Mouse (Mus musculus) CH12.LX (cell line): ENCODE measurements at regions not wholly inside any gene's neighbourhood (a gene's known extent, or its start where the extent isn't known, plus 50 kb on each side); places are given as distances from the start of the nearest gene placed in this dataset.

ENCODE experiments used
- DNase-seq: peaks from one replicate; pipeline ENCODE4 v3.0.0-alpha.2; 2013; ENCODE audit errors: extremely low read depth
- H3K27ac ChIP-seq: 2 replicates; pipeline ENCODE4 v1.5.1; 2012; ENCODE audit warnings: low read depth, mild to moderate bottlenecking, control low read depth, moderate library complexity; ENCODE audit not compliant: insufficient read depth
- H3K27me3 ChIP-seq: replicated peaks from 2 replicates; pipeline ENCODE3; 2012; ENCODE audit warnings: inconsistent platforms
- H3K36me3 ChIP-seq, 2 experiments: replicated peaks in 1 of 2; 2 replicates each; pipeline versions ENCODE3 to v1.6.1; 2012; ENCODE audit warnings: inconsistent platforms in 1 of 2, low read length in 1 of 2, mild to moderate bottlenecking in 1 of 2, mixed read lengths in 1 of 2, moderate library complexity in 1 of 2; ENCODE audit not compliant: control insufficient read depth in 1 of 2, insufficient read depth in 1 of 2
- H3K4me1 ChIP-seq, 2 experiments: 2 replicates each; pipeline ENCODE4 v1.6.1; 2012; ENCODE audit warnings: inconsistent platforms in 1 of 2, moderate library complexity in 1 of 2; ENCODE audit not compliant: insufficient read depth in 2 of 2, control insufficient read depth in 1 of 2
- H3K4me2 ChIP-seq: 2 replicates; pipeline ENCODE4 v1.6.1; 2012; ENCODE audit warnings: low read depth, mild to moderate bottlenecking, control low read depth; ENCODE audit not compliant: poor library complexity, insufficient read depth, severe bottlenecking
- H3K4me3 ChIP-seq, 3 experiments: fragments of 150-350 bp in 1 of 3; sonication (generic) in 1 of 3; replicated peaks in 1 of 3; 2 replicates each; pipeline versions ENCODE3 to v1.5.1; 2011 to 2012; ENCODE audit warnings: low read depth in 2 of 3, low read length in 2 of 3, mild to moderate bottlenecking in 2 of 3, moderate library complexity in 2 of 3, control low read depth in 1 of 3, improper control_type of control experiment in 1 of 3, inconsistent platforms in 1 of 3, mixed read lengths in 1 of 3; ENCODE audit not compliant: poor library complexity in 1 of 3
- H3K79me2 ChIP-seq: replicated peaks from 2 replicates; pipeline ENCODE4 v1.6.1; 2012; ENCODE audit warnings: mild to moderate bottlenecking, moderate library complexity; ENCODE audit not compliant: control insufficient read depth, poor library complexity, insufficient read depth, severe bottlenecking; ENCODE audit errors: extremely low read depth
- H3K9ac ChIP-seq: 2 replicates; pipeline ENCODE4 v1.6.1; 2012; ENCODE audit warnings: low read depth, mild to moderate bottlenecking, control low read depth, moderate library complexity; ENCODE audit not compliant: insufficient read depth
- H3K9me3 ChIP-seq: replicated peaks from 2 replicates; pipeline ENCODE3; 2012; ENCODE audit warnings: low read length, inconsistent platforms, mixed read lengths
- BHLHE40 ChIP-seq: IDR thresholded peaks from 2 replicates; pipeline ENCODE4 v1.6.1; 2011; ENCODE audit warnings: mild to moderate bottlenecking, low read depth, low read length, improper control_type of control experiment
- CTCF ChIP-seq, 2 experiments: IDR thresholded peaks in 1 of 2; conservative IDR thresholded peaks in 1 of 2; 2 replicates each; pipeline ENCODE4 v1.5.1; 2011 to 2012; ENCODE audit warnings: low read depth in 2 of 2, low read length in 2 of 2, improper control_type of control experiment in 1 of 2, inconsistent platforms in 1 of 2, mild to moderate bottlenecking in 1 of 2, moderate library complexity in 1 of 2
- EP300 ChIP-seq: IDR thresholded peaks from 2 replicates; pipeline ENCODE4 v1.6.1; 2011; ENCODE audit warnings: low read length, improper control_type of control experiment
- ETS1 ChIP-seq: conservative IDR thresholded peaks from 2 replicates; pipeline ENCODE4 v1.6.1; 2012; ENCODE audit warnings: low read depth, mild to moderate bottlenecking, inconsistent platforms, low read length, improper control_type of control experiment, moderate library complexity
- GABPA ChIP-seq: IDR thresholded peaks from 2 replicates; pipeline ENCODE4 v1.6.1; 2012; ENCODE audit warnings: low read depth, low read length, improper control_type of control experiment, inconsistent platforms; ENCODE audit not compliant: insufficient replicate concordance
- IRF4 ChIP-seq: IDR thresholded peaks from 2 replicates; pipeline ENCODE4 v1.6.1; 2014; ENCODE audit warnings: low read depth, mild to moderate bottlenecking, inconsistent platforms, low read length, improper control_type of control experiment
- JUND ChIP-seq: conservative IDR thresholded peaks from 2 replicates; pipeline ENCODE4 v1.6.1; 2011; ENCODE audit warnings: low read depth, low read length, improper control_type of control experiment
- KAT2A ChIP-seq: IDR thresholded peaks from 2 replicates; pipeline ENCODE4 v1.6.1; 2012; ENCODE audit warnings: low read length, improper control_type of control experiment, inconsistent platforms; ENCODE audit not compliant: insufficient replicate concordance
- MAFK ChIP-seq: IDR thresholded peaks from 2 replicates; pipeline ENCODE4 v1.6.1; 2011; ENCODE audit warnings: low read length, improper control_type of control experiment; ENCODE audit not compliant: insufficient replicate concordance
- MAZ ChIP-seq: IDR thresholded peaks from 2 replicates; pipeline ENCODE4 v1.6.1; 2012; ENCODE audit warnings: low read depth, mild to moderate bottlenecking, inconsistent platforms, low read length, improper control_type of control experiment, moderate library complexity
- MEF2A ChIP-seq: IDR thresholded peaks from 2 replicates; pipeline ENCODE4 v1.6.1; 2014; ENCODE audit warnings: low read depth, mild to moderate bottlenecking, inconsistent platforms, low read length, improper control_type of control experiment, borderline replicate concordance
- MXI1 ChIP-seq: IDR thresholded peaks from 2 replicates; pipeline ENCODE4 v1.6.1; 2011; ENCODE audit warnings: mild to moderate bottlenecking, low read depth, low read length, improper control_type of control experiment
- NRF1 ChIP-seq: IDR thresholded peaks from 2 replicates; pipeline ENCODE4 v1.6.1; 2014; ENCODE audit warnings: low read depth, mild to moderate bottlenecking, inconsistent platforms, low read length, improper control_type of control experiment, moderate library complexity
- PAX5 ChIP-seq: IDR thresholded peaks from 2 replicates; pipeline ENCODE4 v1.6.1; 2012; ENCODE audit warnings: low read length, inconsistent platforms, mixed read lengths
- POLR2A ChIP-seq: IDR thresholded peaks from 2 replicates; pipeline ENCODE4 v1.6.1; 2011; ENCODE audit warnings: low read depth, mild to moderate bottlenecking, improper control_type of control experiment, low read length
- SMC3 ChIP-seq: IDR thresholded peaks from 2 replicates; pipeline ENCODE4 v1.6.1; 2011; ENCODE audit warnings: low read depth, low read length, improper control_type of control experiment
- TBP ChIP-seq: conservative IDR thresholded peaks from 2 replicates; pipeline ENCODE4 v1.6.1; 2011; ENCODE audit warnings: low read depth, low read length, improper control_type of control experiment
- UBTF ChIP-seq: IDR thresholded peaks from 2 replicates; pipeline ENCODE4 v1.6.1; 2012; ENCODE audit warnings: low read depth, mild to moderate bottlenecking, inconsistent platforms, low read length, improper control_type of control experiment, moderate library complexity
- USF2 ChIP-seq: conservative IDR thresholded peaks from 2 replicates; pipeline ENCODE4 v1.6.1; 2011; ENCODE audit warnings: low read depth, low read length, improper control_type of control experiment
- ZKSCAN1 ChIP-seq: IDR thresholded peaks from 2 replicates; pipeline ENCODE4 v1.6.1; 2012; ENCODE audit warnings: low read depth, inconsistent platforms, low read length, improper control_type of control experiment, borderline replicate concordance
- dilution Hi-C: fragments of 300-500 bp; cut with MboI; formaldehyde crosslinking; loops from 2 replicates; pipeline ENCODE4 v1.14.3; 2020; ENCODE audit warnings: low sequenced_read_pairs; ENCODE audit not compliant: extremely low pct_unique_long_range_greater_than_20kb, extremely low pct_ligation_motif_present
- in situ Hi-C: fragments of 300-500 bp; cut with MboI; formaldehyde crosslinking; loops from 3 replicates; pipeline ENCODE4 v1.14.3; 2019; ENCODE audit warnings: low sequenced_read_pairs, low pct_ligation_motif_present, low pct_unique_long_range_greater_than_20kb, mixed read lengths

DNA sequence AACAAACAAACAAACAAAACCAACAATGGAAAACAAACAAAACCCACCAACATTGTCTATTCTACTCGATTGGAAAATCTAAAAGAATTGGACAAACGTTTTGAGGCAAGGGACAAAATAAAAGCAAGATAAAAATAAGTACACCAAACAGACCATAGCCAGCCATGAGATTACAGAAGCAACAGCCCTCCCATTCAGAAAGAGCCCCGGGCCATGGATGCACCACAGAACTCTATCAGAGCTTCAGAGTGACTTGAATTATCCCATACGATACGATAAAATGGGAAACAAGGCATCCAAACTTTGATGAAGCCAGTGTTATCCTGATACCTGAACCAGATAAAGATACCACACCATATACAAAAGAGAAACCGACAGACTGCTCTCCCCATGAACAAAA, 68.7 kb downstream of the Npepl1 start:
- in situ Hi-C loops (no loop called here), dilution Hi-C loops (no loop called here)
- Histone ChIP-seq H3K4me3 (no peak overlapping the region), H3K4me2 (no peak overlapping the region), H3K9ac (no peak overlapping the region), H3K9me3 (no peaks in the 10 kb centered on the region), H3K36me3 (no peaks in the 10 kb centered on the region), H3K27me3 (peaks cover 56% of the 10 kb centered on the region), H3K4me1 (no peaks in the 10 kb centered on the region), H3K79me2 (no peaks in the 10 kb centered on the region), H3K27ac (no peak overlapping the region)
- TF ChIP-seq ETS1: no peak
- no peak for TF ChIP-seq CTCF (conservative IDR thresholded peaks at IDR 0.05 in 1 of 2, IDR thresholded peaks at IDR 0.05 in 1 of 2; ENCODE audit: low read depth in 2 of 2, low read length in 2 of 2)
- no peak for TF ChIP-seq TBP
- no peak for TF ChIP-seq GABPA
- TF ChIP-seq NRF1: no peak
- no peak for TF ChIP-seq MEF2A
- no peak for TF ChIP-seq SMC3
- TF ChIP-seq UBTF: no peak
- no peak for TF ChIP-seq BHLHE40
- TF ChIP-seq KAT2A: no peak
- TF ChIP-seq ZKSCAN1: no peak
- TF ChIP-seq MAFK: no peak
- no peak for TF ChIP-seq IRF4
- TF ChIP-seq MAZ: no peak
- TF ChIP-seq PAX5: no peak
- TF ChIP-seq POLR2A: no peak
- TF ChIP-seq USF2: no peak
- DNase-seq: no peak

DNA sequence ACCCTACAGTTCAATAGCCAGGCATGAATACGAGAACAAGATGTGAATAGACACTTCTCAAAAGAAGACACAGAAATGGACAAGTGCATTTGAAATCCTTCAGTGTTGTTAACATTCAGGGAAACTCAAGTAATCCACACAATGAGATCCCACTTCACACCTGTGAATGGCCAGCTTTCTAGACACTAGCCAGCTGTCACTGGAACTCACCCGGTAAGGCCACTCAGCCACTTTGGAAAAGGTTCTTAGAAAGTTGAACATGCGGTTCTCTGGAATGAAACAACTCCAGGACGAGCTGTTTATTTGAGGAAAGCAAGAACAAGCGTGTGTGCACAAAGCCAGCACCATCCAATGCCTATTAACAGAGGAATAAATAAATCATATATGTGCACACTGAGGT, 74.6 kb downstream of the Npepl1 start:
- in situ Hi-C loops (no loop called here), dilution Hi-C loops (no loop called here)
- Histone ChIP-seq H3K4me1 (no peaks in the 10 kb centered on the region), H3K79me2 (no peaks in the 10 kb centered on the region), H3K9me3 (no peaks in the 10 kb centered on the region), H3K27me3 (peaks cover 81% of the 10 kb centered on the region), H3K4me2 (no peak overlapping the region), H3K36me3 (no peaks in the 10 kb centered on the region), H3K9ac (no peak overlapping the region), H3K27ac (no peak overlapping the region), H3K4me3 (no peak overlapping the region)
- TF ChIP-seq JUND (no peak), EP300 (no peak), NRF1 (no peak), MXI1 (no peak)
- no peak for DNase-seq
